In the genomic region with DNA sequence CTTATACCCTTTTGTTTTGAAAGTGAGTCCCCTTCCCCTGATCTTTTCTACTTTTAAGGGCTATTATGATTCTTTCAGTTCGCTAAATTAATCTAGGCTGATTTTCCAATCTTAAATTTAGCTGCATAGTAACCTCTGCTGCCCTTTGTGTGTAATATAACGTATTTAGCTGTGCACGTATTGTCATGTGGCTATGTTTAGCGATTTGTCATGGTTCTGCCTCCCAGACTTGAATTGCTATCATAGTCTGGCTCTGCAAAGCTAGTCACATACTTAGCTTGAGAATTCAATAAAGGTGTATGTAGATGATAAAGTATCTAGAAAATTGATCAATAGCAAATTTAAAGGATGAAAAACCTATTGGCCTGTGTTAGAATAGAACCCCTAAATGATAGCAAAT, we compare ENCODE assay signal across 26 mouse cellular contexts.
"Had no signal": no experiment of that assay in that cellular context is flagged by ENCODE, and none has a peak within 500 bp of the region (broad histone marks: within the 10 kb centered on the region; RNA-seq: fewer than 3 reads in every experiment).

No protein-coding gene starts in this region.

- H3K27ac ChIP-seq: gastrocnemius, adult 2 months; hindbrain, embryonic 10.5 days; hindbrain, embryonic 12.5 days; hindbrain, embryonic 14.5 days; intestine, embryonic 15.5 days; limb, embryonic 13.5 days; limb, embryonic 15.5 days; liver, embryonic 12.5 days; liver, embryonic 14.5 days had no signal

- H3K4me2 ChIP-seq: heart, embryonic 11.5 days; hindbrain, embryonic 12.5 days; hindbrain, embryonic 14.5 days; intestine, embryonic 15.5 days; limb, embryonic 13.5 days; limb, embryonic 15.5 days; liver, embryonic 12.5 days had no signal

- DNase-seq: gastrocnemius, adult 2 months; gastrocnemius, postnatal 10 days; gastrocnemius, postnatal 25 days; heart, adult 18-20 months; heart, postnatal 4 days; kidney, adult 18-20 months; kidney, adult 8-10 months; kidney, postnatal 10 days; kidney, postnatal 25 days; kidney, postnatal 4 days; layer of hippocampus, adult 9-11 months; layer of hippocampus, postnatal 36 days; left cerebral cortex, postnatal 4 days had no signal

- H3K9ac ChIP-seq: hindbrain, embryonic 12.5 days; hindbrain, embryonic 14.5 days; intestine, embryonic 15.5 days; limb, embryonic 13.5 days; limb, embryonic 15.5 days; liver, embryonic 12.5 days; liver, embryonic 14.5 days had no signal

- H3K36me3 ChIP-seq: hindbrain, embryonic 10.5 days; hindbrain, embryonic 12.5 days; intestine, embryonic 15.5 days; limb, embryonic 15.5 days had no signal

- H3K4me3 ChIP-seq: gastrocnemius, adult 2 months; hindbrain, embryonic 10.5 days; hindbrain, embryonic 12.5 days; intestine, embryonic 15.5 days; limb, embryonic 13.5 days; limb, embryonic 15.5 days; liver, embryonic 12.5 days had no signal

- H3K9me3 ChIP-seq: hindbrain, embryonic 12.5 days; intestine, embryonic 15.5 days; limb, embryonic 13.5 days; limb, embryonic 15.5 days; liver, embryonic 12.5 days had no signal

- ATAC-seq: forebrain, embryonic 16.5 days; hindbrain, embryonic 16.5 days; inflammation-experienced regulatory T-cells, adult 6 months; intestine, embryonic 15.5 days; intestine, postnatal 0 days; liver, embryonic 12.5 days had no signal

- H3K4me1 ChIP-seq: hindbrain, embryonic 10.5 days; hindbrain, embryonic 12.5 days; liver, embryonic 12.5 days had no signal

- H3K27me3 ChIP-seq: hindbrain, embryonic 12.5 days; intestine, embryonic 15.5 days; limb, embryonic 13.5 days; limb, embryonic 15.5 days; liver, embryonic 12.5 days had no signal
